Mouse (Mus musculus) forebrain, embryonic 13.5 days (tissue): ENCODE data around the gene Vps53. TPM values are rescaled to one million over a fixed set of nuclear protein-coding genes. Genes with fewer than 3 reads are reported as not detected.

Source experiments
- ATAC-seq: fragments of 200-750 bp; cut with Nextera tagmentation; 2 replicates; pipeline ENCODE4 v1.8.0; 2017
- H3K27ac ChIP-seq: fragments of 300-500 bp; sonication (generic); 2 replicates; pipeline ENCODE4 v1.5.1; 2015; ENCODE audit warnings: inconsistent platforms, mild to moderate bottlenecking, moderate library complexity
- H3K27me3 ChIP-seq: fragments of 300-500 bp; sonication (generic); 2 replicates; pipeline ENCODE4 v1.6.1; 2015; ENCODE audit warnings: mild to moderate bottlenecking, inconsistent platforms
- H3K36me3 ChIP-seq: fragments of 300-500 bp; sonication (generic); 2 replicates; pipeline ENCODE4 v1.6.1; 2015; ENCODE audit warnings: mild to moderate bottlenecking, inconsistent platforms; ENCODE audit not compliant: poor library complexity, severe bottlenecking
- H3K4me1 ChIP-seq: fragments of 300-500 bp; sonication (generic); 2 replicates; pipeline ENCODE4 v1.6.1; 2015; ENCODE audit warnings: inconsistent platforms
- H3K4me2 ChIP-seq: fragments of 300-500 bp; sonication (generic); 2 replicates; pipeline ENCODE4 v1.6.1; 2015; ENCODE audit warnings: inconsistent platforms, mild to moderate bottlenecking, moderate library complexity
- H3K4me3 ChIP-seq: fragments of 300-500 bp; sonication (generic); 2 replicates; pipeline ENCODE4 v1.5.1; 2015; ENCODE audit warnings: mild to moderate bottlenecking, inconsistent platforms
- H3K9ac ChIP-seq: fragments of 300-500 bp; sonication (generic); 2 replicates; pipeline ENCODE4 v1.6.1; 2015; ENCODE audit warnings: mild to moderate bottlenecking, inconsistent platforms
- H3K9me3 ChIP-seq: fragments of 300-500 bp; sonication (generic); replicated peaks from 2 replicates; pipeline ENCODE4 v1.6.1; 2016; ENCODE audit warnings: inconsistent platforms
- WGBS: fragments of 180-500 bp; shearing (Covaris S2); methylation state at CpG from one replicate; pipeline ENCODE4 v1.1.7; 2015; 5-methylcytosine and 5-hydroxymethylcytosine counted together
- polyA plus RNA-seq: library from polyadenylated mRNA; unstranded; fragments of >200 nt; fragmentation: Nextera tagmentation; extraction: Ambion mirVana; gene quantifications from 2 replicates; pipeline ENCODE4 v1.2.1, GENCODE M21; 2015

The Vps53 gene
- polyA plus RNA-seq, 1 experiment from 2014 or later: 59.8 TPM

DNA sequence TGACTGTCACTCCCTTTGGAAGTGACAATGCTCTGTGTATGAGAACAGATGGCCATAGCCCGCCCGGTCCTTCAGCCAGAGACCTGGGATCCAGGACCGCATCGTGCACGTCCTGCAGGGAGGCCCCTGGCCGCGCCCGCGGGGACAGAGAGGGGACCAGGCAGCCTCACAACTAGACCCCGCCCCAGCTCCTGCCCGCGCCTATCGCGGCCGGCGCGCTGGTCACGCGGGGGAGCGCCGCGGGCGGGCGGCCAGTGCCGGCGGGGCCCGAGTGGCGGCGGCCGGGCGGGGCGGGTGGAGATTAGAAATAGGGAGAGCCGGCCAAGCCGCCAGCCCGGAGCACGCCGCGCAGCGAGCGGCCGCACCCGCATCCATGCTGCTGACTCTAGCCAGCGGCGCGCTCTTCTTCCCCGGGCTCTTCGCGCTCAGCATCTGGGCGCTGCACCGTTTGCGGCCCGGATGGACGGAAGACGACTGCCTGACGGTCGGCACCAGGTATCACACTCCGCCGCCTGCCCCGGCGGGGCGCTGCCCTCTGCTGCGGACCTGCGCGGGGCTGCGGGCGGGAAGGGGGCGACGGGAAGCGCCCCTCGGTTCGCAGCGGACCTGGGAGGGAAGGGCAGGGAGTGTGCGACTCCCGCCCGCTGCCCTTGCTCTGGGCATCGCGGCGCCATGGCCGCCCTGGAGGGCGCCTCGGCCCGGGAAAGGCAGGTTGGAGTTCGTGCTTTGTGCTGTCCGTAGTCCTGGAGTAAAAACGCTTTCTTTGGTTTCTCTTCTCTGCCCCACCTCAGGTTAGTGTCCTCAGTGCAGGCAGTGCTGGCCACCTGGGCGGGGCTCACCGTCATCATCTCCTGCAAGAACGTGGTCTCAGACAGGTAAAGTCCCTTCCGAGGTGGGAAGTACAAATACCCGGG, 22.6 kb upstream of the Vps53 start:
- under 1% methylated on average over 80 of the region's 90 CpGs for WGBS
- peak overlapping the region; percentile 75 for H3K27ac ChIP-seq
- peak overlapping the region; percentile 91 for H3K4me3 ChIP-seq
- peak overlapping the region; percentile 96 for H3K9ac ChIP-seq
- peak overlapping the region; percentile 69 for H3K4me2 ChIP-seq
- H3K4me1 ChIP-seq: peaks cover 16% of the 10 kb centered on the region
- H3K9me3 ChIP-seq: no peaks in the 10 kb centered on the region
- peaks cover 19% of the 10 kb centered on the region for H3K36me3 ChIP-seq
- peak; percentile 98 for ATAC-seq
- no peaks in the 10 kb centered on the region for H3K27me3 ChIP-seq

DNA sequence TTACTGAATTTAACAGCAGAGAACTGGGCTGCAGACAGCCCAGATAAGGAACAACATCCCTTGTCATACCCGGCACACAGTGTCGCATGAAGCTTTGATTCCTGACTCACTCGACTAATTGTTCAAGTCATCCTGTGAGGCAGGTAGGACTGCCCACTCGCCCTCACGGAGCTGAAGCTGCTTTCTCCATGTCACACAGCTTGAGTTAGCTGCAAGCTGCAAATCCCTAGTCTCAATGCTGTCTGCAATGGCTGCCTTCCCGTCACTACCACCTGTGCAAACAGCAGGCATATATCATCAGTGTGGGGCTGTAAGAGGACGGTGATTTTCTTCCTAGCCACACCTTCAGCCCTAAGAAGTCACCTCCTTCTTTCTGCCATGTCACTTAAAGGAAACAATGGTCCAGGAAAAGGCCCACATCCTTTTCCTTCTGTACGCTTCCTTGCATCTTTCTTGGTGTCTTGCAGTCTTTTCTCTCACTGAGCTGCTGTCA, 17.6 kb upstream of the Vps53 start:
- H3K27me3 ChIP-seq: no peaks in the 10 kb centered on the region
- WGBS: 53% methylated on average over 8 of the region's 8 CpGs
- H3K4me2 ChIP-seq: no peak overlapping the region
- H3K9ac ChIP-seq: no peak overlapping the region
- no peak overlapping the region for H3K27ac ChIP-seq
- H3K4me3 ChIP-seq: no peak overlapping the region
- peaks cover 7% of the 10 kb centered on the region for H3K4me1 ChIP-seq
- H3K9me3 ChIP-seq: no peaks in the 10 kb centered on the region
- no peak for ATAC-seq
- no peaks in the 10 kb centered on the region for H3K36me3 ChIP-seq

DNA sequence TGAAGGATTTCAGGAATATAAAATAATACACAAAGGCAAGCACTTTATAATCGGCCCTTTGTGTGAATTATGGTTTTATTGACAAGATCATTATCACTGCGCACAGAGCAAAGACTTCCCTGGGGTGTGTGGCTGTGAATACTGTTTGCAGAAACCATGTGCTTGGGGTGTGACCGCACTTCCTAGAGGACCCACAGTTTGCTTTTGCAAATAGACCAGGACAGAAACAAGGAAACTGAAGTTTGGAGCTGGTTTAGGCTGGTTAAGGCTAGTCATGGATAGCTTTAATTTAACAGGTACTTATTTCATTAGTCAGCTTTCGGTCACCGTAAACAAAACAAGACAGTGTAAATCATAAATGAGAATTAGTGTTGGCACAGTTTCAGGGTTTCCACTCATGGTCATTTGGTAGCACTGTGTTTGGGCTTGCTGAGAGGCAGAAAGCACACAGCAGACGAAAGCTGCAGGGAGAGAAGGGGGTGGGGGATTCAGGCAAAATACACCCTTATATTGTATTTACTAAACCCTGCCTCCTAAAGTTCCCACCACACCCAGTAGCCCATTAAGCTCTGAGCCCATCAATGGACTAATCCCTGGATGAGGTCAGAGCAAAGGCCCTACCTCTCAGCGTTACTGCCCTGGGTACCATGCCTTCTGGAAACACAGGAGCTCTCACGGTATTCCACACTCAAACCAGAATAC, 17.0 kb upstream of the Vps53 start:
- no peaks in the 10 kb centered on the region for H3K36me3 ChIP-seq
- H3K4me2 ChIP-seq: no peak overlapping the region
- 54% methylated on average over 8 of the region's 8 CpGs for WGBS
- H3K27ac ChIP-seq: no peak overlapping the region
- H3K27me3 ChIP-seq: no peaks in the 10 kb centered on the region
- no peak for ATAC-seq
- no peaks in the 10 kb centered on the region for H3K9me3 ChIP-seq
- no peak overlapping the region for H3K4me3 ChIP-seq
- H3K9ac ChIP-seq: no peak overlapping the region
- peaks cover 4% of the 10 kb centered on the region for H3K4me1 ChIP-seq

DNA sequence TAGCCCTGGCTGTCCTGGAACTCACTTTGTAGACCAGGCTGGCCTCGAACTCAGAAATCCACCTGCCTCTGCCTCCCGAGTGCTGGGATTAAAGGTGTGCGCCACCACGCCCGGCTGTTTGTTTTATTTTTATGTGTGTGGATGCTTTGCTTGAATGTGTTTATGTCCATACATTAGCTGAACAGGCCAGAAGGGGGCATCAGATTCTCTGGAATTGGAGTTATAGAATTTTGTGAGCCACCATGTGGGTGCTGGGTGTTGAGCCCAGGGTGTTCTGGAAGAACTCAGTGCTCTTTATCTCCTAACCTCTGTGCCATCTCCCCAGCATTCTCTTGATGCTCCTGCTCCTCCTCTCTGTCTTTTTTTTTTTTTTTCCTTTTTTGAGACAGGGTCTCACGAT, 7.5 kb upstream of the Vps53 start:
- no peak overlapping the region for H3K4me3 ChIP-seq
- H3K36me3 ChIP-seq: no peaks in the 10 kb centered on the region
- no peak overlapping the region for H3K9ac ChIP-seq
- no peaks in the 10 kb centered on the region for H3K9me3 ChIP-seq
- no peak overlapping the region for H3K27ac ChIP-seq
- 80% methylated on average over 6 of the region's 6 CpGs for WGBS
- H3K27me3 ChIP-seq: no peaks in the 10 kb centered on the region
- ATAC-seq: no peak
- no peaks in the 10 kb centered on the region for H3K4me1 ChIP-seq
- no peak overlapping the region for H3K4me2 ChIP-seq

DNA sequence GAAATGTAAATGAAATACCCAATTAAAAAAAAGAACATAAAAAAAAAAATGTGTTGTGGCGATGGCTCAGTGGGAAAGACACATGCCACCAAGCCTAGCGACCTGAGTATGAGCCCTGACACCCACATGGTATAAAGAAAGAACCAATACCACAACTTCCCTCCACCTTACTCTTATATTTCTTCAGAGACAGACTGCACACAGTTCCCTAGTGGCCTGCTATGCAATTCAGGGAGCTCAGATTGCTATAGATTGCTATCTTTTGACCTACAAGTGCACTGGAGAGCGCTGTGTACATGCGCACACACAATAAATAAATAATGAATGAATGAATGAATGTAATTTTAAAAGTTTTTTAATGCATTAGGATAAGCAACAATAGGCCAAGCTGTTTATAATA, 4.3 kb upstream of the Vps53 start:
- 89% methylated on average over 4 of the region's 4 CpGs for WGBS
- Histone ChIP-seq H3K9me3 (no peaks in the 10 kb centered on the region), H3K4me1 (peaks cover 7% of the 10 kb centered on the region), H3K36me3 (no peaks in the 10 kb centered on the region), H3K27ac (no peak overlapping the region), H3K27me3 (no peaks in the 10 kb centered on the region), H3K4me3 (no peak overlapping the region), H3K4me2 (no peak overlapping the region), H3K9ac (no peak overlapping the region)
- no peak for ATAC-seq

DNA sequence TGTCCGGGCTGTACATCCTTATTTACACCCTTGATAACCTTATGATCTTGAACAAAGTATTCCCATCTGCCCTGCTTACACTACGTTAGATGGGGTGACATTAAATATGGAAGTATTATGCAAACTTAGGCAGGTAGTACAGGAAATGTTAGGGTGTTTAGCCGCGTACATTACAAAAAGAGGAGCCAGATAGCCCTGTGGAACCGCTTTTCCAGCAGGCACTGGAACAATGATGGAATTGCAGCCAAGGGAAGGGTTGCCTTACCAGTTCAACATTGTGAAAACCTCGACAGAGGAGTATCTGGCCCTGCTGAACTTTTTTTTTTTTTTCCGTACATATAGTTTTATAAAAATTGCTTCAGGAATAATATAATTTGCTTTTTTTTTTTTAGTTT, 696 bp upstream of the Vps53 start:
- Histone ChIP-seq H3K4me2 (peak overlapping the region; percentile 95), H3K4me1 (peaks cover 13% of the 10 kb centered on the region), H3K9ac (peak overlapping the region; percentile 79), H3K36me3 (peaks cover 11% of the 10 kb centered on the region; the same call in 1 of the 2 replicates), H3K27ac (no peak overlapping the region), H3K9me3 (no peaks in the 10 kb centered on the region), H3K4me3 (peak overlapping the region; percentile 96), H3K27me3 (no peaks in the 10 kb centered on the region)
- ATAC-seq: no peak
- 19% methylated on average over 7 of the region's 7 CpGs for WGBS

DNA sequence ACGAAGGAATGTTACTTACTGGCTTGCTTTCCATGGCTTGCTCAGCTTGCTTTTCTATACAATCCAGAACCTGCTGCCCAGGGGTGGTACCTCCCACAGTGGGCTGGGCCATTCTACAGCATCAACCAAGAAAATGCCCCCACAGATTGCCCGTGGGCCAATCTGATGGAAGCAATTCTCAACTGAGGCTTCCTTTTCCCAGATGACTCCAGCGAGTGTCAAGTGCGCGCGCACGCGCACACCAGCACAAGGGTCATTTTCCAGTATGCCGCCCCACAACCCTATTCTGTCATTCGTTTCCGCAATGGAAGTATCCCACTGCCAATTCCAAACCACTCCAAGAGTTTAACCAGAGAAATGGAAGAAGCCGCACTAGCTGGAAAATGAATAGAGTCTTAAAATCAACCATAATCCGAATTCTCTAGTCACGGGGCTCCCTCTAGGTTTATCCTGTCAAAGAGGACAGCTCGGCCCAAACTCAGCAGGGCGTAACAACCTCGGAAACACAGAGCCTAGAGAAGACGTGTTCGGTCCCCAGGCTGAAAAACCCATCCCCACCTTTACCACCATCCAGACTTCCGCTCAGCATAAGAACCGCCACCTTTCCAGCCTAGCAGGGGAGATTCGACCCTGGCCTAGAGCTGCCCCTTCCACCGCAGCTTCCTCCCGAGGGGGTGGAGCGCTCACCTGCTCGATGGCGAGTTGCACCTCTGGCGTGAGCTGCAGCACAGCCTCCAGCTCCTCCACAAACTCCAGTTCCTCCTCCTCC, 537 bp downstream of the Vps53 start:
- ATAC-seq: peak; percentile 73; the same call in 1 of the 2 replicates
- peak overlapping the region; percentile 79 for H3K9ac ChIP-seq
- peak overlapping the region; percentile 96 for H3K4me3 ChIP-seq
- H3K4me2 ChIP-seq: peak overlapping the region; percentile 95
- H3K27ac ChIP-seq: peak overlapping the region; percentile 59
- H3K36me3 ChIP-seq: peaks cover 13% of the 10 kb centered on the region
- H3K9me3 ChIP-seq: no peaks in the 10 kb centered on the region
- no peaks in the 10 kb centered on the region for H3K27me3 ChIP-seq
- peaks cover 13% of the 10 kb centered on the region for H3K4me1 ChIP-seq
- 1% methylated on average over 28 of the region's 28 CpGs for WGBS

DNA sequence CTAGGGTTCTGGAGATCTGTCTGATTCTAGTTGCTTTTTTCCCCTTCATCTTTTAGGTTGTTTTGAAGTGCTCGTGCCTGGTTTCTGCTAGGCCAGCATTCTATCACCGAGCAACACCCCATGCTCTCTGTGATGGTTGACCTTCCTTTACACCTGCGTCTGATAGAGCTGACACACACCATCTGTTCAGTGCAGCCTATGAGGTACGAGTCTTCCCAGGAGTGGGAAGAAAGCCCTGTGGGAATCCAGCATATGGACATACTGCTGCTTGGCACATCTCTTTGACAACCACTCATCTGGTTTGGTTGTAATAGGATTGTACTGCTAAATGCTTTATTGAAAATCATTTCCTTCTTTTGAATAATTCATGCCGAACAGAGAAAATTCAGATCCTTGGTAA, 9.2 kb downstream of the Vps53 start:
- 63% methylated on average over 5 of the region's 5 CpGs for WGBS
- Histone ChIP-seq H3K36me3 (peaks cover 22% of the 10 kb centered on the region), H3K9me3 (no peaks in the 10 kb centered on the region), H3K4me1 (peaks cover 9% of the 10 kb centered on the region; the same call in 1 of the 2 replicates), H3K4me3 (no peak overlapping the region), H3K27me3 (no peaks in the 10 kb centered on the region), H3K27ac (peak overlapping the region; percentile 22; the same call in 1 of the 2 replicates), H3K4me2 (no peak overlapping the region), H3K9ac (no peak overlapping the region)
- ATAC-seq: no peak

DNA sequence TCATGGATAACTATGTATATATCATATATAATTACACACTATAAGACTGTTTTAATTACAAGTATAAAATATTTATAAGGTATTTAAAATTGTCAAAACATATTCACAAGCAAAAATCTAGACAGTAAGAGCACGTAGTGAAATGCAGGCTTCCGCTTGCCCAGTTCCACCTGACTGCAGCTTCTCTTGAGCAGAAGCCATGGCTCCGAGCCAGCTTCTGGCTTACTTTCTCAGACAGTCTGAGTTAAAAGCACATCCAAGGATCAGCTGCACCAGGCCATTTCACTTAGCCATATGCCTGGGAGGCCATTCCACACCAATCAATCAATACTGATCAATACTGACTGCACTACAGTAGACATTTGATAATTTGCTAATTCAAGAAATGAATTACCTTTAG, 10.5 kb downstream of the Vps53 start:
- ATAC-seq: no peak
- H3K4me3 ChIP-seq: no peak overlapping the region
- no peak overlapping the region for H3K4me2 ChIP-seq
- H3K4me1 ChIP-seq: peaks cover 9% of the 10 kb centered on the region; the same call in 1 of the 2 replicates
- no peaks in the 10 kb centered on the region for H3K27me3 ChIP-seq
- H3K9me3 ChIP-seq: no peaks in the 10 kb centered on the region
- H3K36me3 ChIP-seq: peaks cover 20% of the 10 kb centered on the region
- no peak overlapping the region for H3K27ac ChIP-seq
- 79% methylated on average over 3 of the region's 3 CpGs for WGBS
- no peak overlapping the region for H3K9ac ChIP-seq

DNA sequence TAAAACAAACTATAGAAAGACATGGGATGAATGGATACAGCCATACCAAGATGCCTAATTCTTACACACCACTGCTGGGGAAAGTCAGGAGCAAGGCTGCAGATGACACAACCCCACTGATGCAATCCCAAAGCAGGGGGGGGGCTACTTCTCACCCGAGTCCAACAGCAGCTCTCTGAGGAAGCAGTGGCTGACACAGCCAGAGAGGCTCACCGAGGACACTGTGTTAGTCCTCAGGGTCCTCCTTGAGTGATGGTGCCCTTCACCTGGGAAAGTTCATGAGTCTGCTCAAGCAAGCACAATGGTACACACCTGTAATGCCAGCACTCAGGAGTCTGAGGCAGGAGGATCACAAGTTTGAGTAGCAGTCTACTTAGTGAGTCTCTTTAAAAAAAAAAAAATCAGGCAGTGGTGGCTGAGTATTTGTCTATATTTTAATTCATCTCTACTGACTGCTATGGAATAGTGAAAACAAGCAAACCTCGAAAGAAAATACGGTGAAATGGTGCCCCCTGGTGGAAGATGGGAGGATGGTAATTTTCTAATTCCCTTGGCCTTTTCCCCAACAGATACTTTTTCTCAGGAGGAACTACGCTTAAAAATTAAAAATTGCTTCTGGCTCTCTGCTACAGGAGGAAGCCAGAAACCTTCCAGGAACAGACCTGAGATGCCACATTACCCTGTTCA, 12.2 kb downstream of the Vps53 start:
- Histone ChIP-seq H3K4me3 (no peak overlapping the region), H3K4me2 (no peak overlapping the region), H3K4me1 (peaks cover 9% of the 10 kb centered on the region; the same call in 1 of the 2 replicates), H3K27ac (0 out of 2 replicates have a peak overlapping the region, but pooled peaks have one; percentile 10), H3K9ac (no peak overlapping the region), H3K9me3 (no peaks in the 10 kb centered on the region), H3K27me3 (no peaks in the 10 kb centered on the region), H3K36me3 (peaks cover 20% of the 10 kb centered on the region)
- ATAC-seq: no peak
- 31% methylated on average over 5 of the region's 5 CpGs for WGBS

DNA sequence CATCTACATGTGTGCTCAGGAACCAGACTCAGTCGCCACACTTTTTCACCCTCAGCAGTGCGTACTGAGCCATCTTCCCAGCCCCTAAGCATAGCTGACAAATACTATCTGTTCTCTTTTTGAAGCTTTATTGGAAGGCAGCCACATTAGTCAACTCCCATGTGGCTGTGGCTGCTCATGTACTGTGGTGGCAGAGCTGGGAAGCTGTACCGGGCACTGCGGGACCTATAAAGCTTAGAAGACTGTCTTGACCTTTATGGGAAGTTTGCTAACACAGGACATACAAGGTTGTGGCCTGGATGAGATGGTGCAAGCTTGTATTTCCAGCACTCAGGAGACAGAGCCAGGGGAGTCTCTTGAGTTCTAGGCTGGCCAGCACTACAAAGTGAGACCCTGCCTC, 12.8 kb downstream of the Vps53 start:
- WGBS: 91% methylated on average over 4 of the region's 4 CpGs
- Histone ChIP-seq H3K9ac (no peak overlapping the region), H3K9me3 (no peaks in the 10 kb centered on the region), H3K4me1 (peaks cover 9% of the 10 kb centered on the region; the same call in 1 of the 2 replicates), H3K4me3 (no peak overlapping the region), H3K27me3 (no peaks in the 10 kb centered on the region), H3K27ac (no peak overlapping the region), H3K4me2 (no peak overlapping the region), H3K36me3 (peaks cover 17% of the 10 kb centered on the region)
- ATAC-seq: no peak
